Mouse (Mus musculus): ENCODE results near the gene Hs2st1. TPM values are rescaled to one million over a fixed set of nuclear protein-coding genes. Genes with fewer than 3 reads are reported as not detected.

Hs2st1 gene
- polyA plus RNA-seq (2015; fragmentation: Nextera tagmentation; extraction: Ambion mirVana): 12.8 and 13.9 TPM in 2 replicates

DNA sequence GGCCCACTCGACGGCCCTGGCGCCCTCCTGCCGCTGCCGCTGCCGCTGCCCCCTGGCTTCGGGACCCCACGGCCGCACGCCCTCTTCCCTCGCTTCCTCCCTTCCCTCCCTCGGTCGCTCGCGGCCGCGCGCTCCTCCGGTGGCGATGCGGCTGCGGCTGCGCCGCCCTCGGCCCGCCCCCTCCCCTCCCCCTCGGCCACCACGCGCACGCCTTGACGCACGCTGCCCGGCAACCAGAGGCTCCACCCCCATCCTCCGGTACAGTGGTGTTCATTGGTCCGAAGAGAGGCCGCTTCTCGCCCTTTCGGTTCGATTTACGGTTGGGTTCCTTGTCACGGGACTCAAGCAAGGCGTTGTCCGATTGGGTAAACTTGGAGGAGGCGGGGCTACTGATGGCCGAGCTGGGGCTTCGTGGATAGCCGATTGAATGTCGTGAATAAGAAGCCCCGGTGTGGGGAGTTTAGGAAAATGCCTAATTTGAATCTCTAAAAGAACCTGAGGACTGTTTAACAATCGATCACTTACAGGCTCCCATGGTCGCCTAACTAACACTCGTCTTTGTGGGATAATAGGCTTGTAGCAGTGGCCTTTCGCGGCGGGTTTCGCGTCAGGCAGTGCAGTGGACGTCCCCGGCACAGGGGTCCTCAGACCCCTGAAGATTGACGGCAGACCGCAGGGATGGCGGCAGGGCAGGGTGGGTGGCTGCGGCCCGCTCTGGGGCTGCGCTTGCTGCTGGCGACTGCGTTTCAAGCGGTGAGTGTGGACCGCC lies at the start of gene Hs2st1, which contains the start of gene Selenof:
Gene Hs2st1, minus strand, starts transcription at position 135 of the 769 bp plus-strand sequence.
Gene Selenof, plus strand, starts transcription at position 258 of the 769 bp plus-strand sequence.
- no peaks in the 10 kb centered on the region for H3K36me3 ChIP-seq
- H3K27me3 ChIP-seq (replicated peaks): no peaks in the 10 kb centered on the region
- peak; percentile 98 for ATAC-seq (ENCODE audit: insufficient read depth, low FRiP score, low read depth)
- H3K4me1 ChIP-seq: peaks cover 11% of the 10 kb centered on the region; the same call in 1 of the 2 replicates
- H3K9me3 ChIP-seq: no peaks in the 10 kb centered on the region
- peak within 1 kb of the TSS; percentile 92 for H3K27ac ChIP-seq
- peak within 1 kb of the TSS; percentile 90 for H3K4me2 ChIP-seq
- peak within 1 kb of the TSS; percentile 93 for H3K9ac ChIP-seq
- 0% methylated on average over 59 of the region's 69 CpGs for WGBS
- H3K4me3 ChIP-seq (replicated peaks): peak within 1 kb of the TSS; percentile 93

- H3K27me3 ChIP-seq (replicated peaks): no peaks in the 10 kb centered on the region
- 0 out of 2 replicates have a peak overlapping the region, but pooled peaks have one; percentile 20 for H3K4me2 ChIP-seq
- no peaks in the 10 kb centered on the region for H3K36me3 ChIP-seq
- no peak overlapping the region for H3K9ac ChIP-seq
- no peak overlapping the region for H3K4me3 ChIP-seq (replicated peaks)
- 72% methylated on average over 10 of the region's 10 CpGs for WGBS
- H3K4me1 ChIP-seq: 0 out of 2 replicates have a peak, but pooled peaks cover 3% of the 10 kb centered on the region
- peak overlapping the region; percentile 50 for H3K27ac ChIP-seq
- ATAC-seq (ENCODE audit: insufficient read depth, low FRiP score, low read depth): no peak
- H3K9me3 ChIP-seq: no peaks in the 10 kb centered on the region
These were observed 47.7 kb upstream of the Hs2st1 start for GRCm38 (mm10) chr3:144617633-144618180.

GRCm38 (mm10) chr3:144616654-144617425 lies 46.9 kb upstream of the Hs2st1 start:
- H3K27ac ChIP-seq: peak overlapping the region; percentile 50; the same call in 1 of the 2 replicates
- H3K4me2 ChIP-seq: peak overlapping the region; percentile 20; the same call in 1 of the 2 replicates
- no peaks in the 10 kb centered on the region for H3K36me3 ChIP-seq
- no peak overlapping the region for H3K9ac ChIP-seq
- H3K4me3 ChIP-seq (replicated peaks): no peak overlapping the region
- H3K4me1 ChIP-seq: peaks cover 6% of the 10 kb centered on the region; the same call in 1 of the 2 replicates
- H3K9me3 ChIP-seq: no peaks in the 10 kb centered on the region
- ATAC-seq (ENCODE audit: insufficient read depth, low FRiP score, low read depth): 0 out of 2 replicates have a peak, but pooled peaks have one; percentile 63
- no peaks in the 10 kb centered on the region for H3K27me3 ChIP-seq (replicated peaks)
- WGBS: 63% methylated on average over 8 of the region's 8 CpGs

DNA sequence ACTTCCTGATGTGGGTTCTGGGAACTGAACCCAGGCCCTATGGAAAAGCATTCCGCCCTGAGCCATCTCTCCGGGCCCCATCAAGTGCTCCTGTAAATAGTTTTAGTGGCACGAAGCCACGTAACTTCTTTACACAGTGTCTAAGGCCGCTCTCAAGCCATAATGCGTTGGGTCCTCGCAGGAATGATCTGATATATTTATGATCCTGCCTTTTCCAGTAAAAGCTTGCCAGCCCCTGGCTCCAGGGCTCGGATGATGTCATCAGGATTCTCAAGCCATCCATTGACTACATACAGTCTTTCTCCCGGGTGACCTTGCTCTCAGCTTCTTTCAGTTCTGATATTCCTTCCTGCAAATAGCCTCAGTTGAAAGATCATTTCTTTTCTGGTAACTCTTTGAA lies 45.5 kb upstream of the Hs2st1 start:
- H3K9me3 ChIP-seq: no peaks in the 10 kb centered on the region
- ATAC-seq (ENCODE audit: insufficient read depth, low FRiP score, low read depth): no peak
- no peak overlapping the region for H3K4me3 ChIP-seq (replicated peaks)
- 58% methylated on average over 9 of the region's 9 CpGs for WGBS
- no peak overlapping the region for H3K4me2 ChIP-seq
- H3K9ac ChIP-seq: no peak overlapping the region
- no peaks in the 10 kb centered on the region for H3K27me3 ChIP-seq (replicated peaks)
- H3K36me3 ChIP-seq: no peaks in the 10 kb centered on the region
- H3K4me1 ChIP-seq: peaks cover 12% of the 10 kb centered on the region; the same call in 1 of the 2 replicates
- H3K27ac ChIP-seq: no peak overlapping the region

DNA sequence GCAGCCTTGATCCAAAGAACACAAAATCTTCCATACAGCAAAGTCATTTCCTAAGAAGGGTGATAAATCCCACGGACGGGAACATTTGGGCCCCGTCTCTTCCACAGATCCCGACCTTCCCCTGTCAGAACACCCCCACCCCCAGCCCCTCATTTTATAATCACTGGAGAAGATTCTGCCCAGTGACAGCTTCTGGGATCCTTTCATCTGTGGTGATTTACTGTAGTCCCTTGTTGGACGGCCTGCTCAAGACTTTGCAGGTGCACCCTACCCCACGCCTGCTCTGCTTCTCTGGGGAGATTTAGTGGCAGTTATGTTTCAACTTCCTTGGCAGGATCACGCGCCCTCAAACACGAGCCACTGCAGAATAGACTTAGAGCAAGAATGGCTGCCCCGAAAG lies 44.7 kb upstream of the Hs2st1 start:
- Histone ChIP-seq H3K27ac (no peak overlapping the region), H3K9ac (no peak overlapping the region), H3K4me3 (replicated peaks) (no peak overlapping the region), H3K9me3 (no peaks in the 10 kb centered on the region), H3K4me1 (peaks cover 12% of the 10 kb centered on the region; the same call in 1 of the 2 replicates), H3K36me3 (no peaks in the 10 kb centered on the region), H3K27me3 (replicated peaks) (no peaks in the 10 kb centered on the region), H3K4me2 (no peak overlapping the region)
- ATAC-seq (ENCODE audit: insufficient read depth, low FRiP score, low read depth): no peak
- 40% methylated on average over 10 of the region's 10 CpGs for WGBS

GRCm38 (mm10) chr3:144614277-144614676 lies 44.3 kb upstream of the Hs2st1 start:
- H3K27ac ChIP-seq: no peak overlapping the region
- no peaks in the 10 kb centered on the region for H3K27me3 ChIP-seq (replicated peaks)
- WGBS: 50% methylated on average over 6 of the region's 6 CpGs
- no peak for ATAC-seq (ENCODE audit: insufficient read depth, low FRiP score, low read depth)
- no peak overlapping the region for H3K9ac ChIP-seq
- H3K4me2 ChIP-seq: no peak overlapping the region
- no peak overlapping the region for H3K4me3 ChIP-seq (replicated peaks)
- no peaks in the 10 kb centered on the region for H3K36me3 ChIP-seq
- no peaks in the 10 kb centered on the region for H3K9me3 ChIP-seq
- peaks cover 12% of the 10 kb centered on the region; the same call in 1 of the 2 replicates for H3K4me1 ChIP-seq

- WGBS: 47% methylated on average over 6 of the region's 6 CpGs
- Histone ChIP-seq H3K36me3 (no peaks in the 10 kb centered on the region), H3K4me2 (no peak overlapping the region), H3K4me3 (replicated peaks) (no peak overlapping the region), H3K9ac (no peak overlapping the region), H3K4me1 (peaks cover 12% of the 10 kb centered on the region; the same call in 1 of the 2 replicates), H3K27ac (no peak overlapping the region), H3K27me3 (replicated peaks) (no peaks in the 10 kb centered on the region), H3K9me3 (no peaks in the 10 kb centered on the region)
- ATAC-seq (ENCODE audit: insufficient read depth, low FRiP score, low read depth): 0 out of 2 replicates have a peak, but pooled peaks have one; percentile 11
These were observed 42.4 kb upstream of the Hs2st1 start for GRCm38 (mm10) chr3:144612382-144612781.

DNA sequence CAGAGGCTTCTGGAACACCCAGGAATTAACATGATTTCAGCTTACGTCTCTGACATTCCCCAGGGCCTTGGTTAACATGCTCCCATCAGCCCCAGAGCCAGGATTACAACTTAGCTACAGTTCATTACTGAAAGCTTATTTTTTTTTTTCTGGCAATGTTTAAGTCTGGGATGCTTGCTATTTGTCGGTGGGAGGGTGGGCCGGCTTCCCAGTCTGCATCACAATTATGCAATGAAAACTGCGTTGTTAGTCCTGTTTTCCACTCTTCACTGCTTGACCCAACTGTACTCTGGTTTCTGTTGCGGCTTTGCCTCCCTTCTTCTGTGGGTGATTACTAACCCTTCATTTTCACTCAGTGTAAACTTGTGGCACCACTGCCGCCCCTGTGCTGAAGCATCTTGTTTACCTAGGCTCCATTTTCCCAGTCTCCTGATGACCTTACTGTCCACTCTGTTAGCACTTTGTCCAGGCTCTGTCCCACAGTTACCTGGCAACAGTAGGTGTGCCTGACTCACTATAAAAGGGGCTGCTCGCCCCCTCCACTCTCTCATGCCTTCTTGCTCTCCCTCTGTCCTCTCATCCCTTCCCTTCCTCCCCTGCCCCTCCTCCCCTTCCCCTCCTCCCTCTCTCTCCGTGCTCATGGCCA lies 41.8 kb upstream of the Hs2st1 start:
- ATAC-seq (ENCODE audit: insufficient read depth, low FRiP score, low read depth): 0 out of 2 replicates have a peak, but pooled peaks have one; percentile 16
- no peak overlapping the region for H3K9ac ChIP-seq
- H3K4me3 ChIP-seq (replicated peaks): no peak overlapping the region
- 44% methylated on average over 8 of the region's 8 CpGs for WGBS
- peaks cover 9% of the 10 kb centered on the region; the same call in 1 of the 2 replicates for H3K4me1 ChIP-seq
- H3K9me3 ChIP-seq: no peaks in the 10 kb centered on the region
- no peak overlapping the region for H3K4me2 ChIP-seq
- H3K27ac ChIP-seq: no peak overlapping the region
- H3K36me3 ChIP-seq: no peaks in the 10 kb centered on the region
- no peaks in the 10 kb centered on the region for H3K27me3 ChIP-seq (replicated peaks)

- 52% methylated on average over 5 of the region's 5 CpGs for WGBS
- Histone ChIP-seq H3K27ac (no peak overlapping the region), H3K4me3 (replicated peaks) (no peak overlapping the region), H3K9ac (no peak overlapping the region), H3K9me3 (no peaks in the 10 kb centered on the region), H3K4me2 (no peak overlapping the region), H3K4me1 (peaks cover 9% of the 10 kb centered on the region; the same call in 1 of the 2 replicates), H3K36me3 (no peaks in the 10 kb centered on the region), H3K27me3 (replicated peaks) (no peaks in the 10 kb centered on the region)
- ATAC-seq (ENCODE audit: insufficient read depth, low FRiP score, low read depth): no peak
These were observed 40.8 kb upstream of the Hs2st1 start for GRCm38 (mm10) chr3:144610759-144611158.

DNA sequence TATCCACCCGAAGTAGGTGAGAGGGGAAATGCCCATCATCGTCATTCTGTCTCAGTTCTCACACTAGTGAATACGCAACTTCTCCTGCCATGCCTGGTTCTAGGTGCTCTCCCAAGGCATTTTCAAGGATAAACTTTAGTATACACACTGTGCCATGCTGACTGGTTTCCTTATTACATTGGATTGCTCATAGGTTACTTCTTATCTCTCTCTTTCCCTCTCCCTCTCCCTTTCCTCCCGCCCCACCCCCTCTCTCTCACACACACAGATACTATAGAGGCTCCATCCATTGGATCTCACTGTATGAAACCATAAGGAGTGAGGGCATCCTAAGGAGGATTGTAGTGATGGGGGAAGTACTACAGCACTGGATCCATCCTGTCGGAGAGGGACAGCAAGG lies 38.1 kb upstream of the Hs2st1 start:
- no peak overlapping the region for H3K4me2 ChIP-seq
- WGBS: 86% methylated on average over 5 of the region's 5 CpGs
- no peak for ATAC-seq (ENCODE audit: insufficient read depth, low FRiP score, low read depth)
- no peak overlapping the region for H3K4me3 ChIP-seq (replicated peaks)
- no peak overlapping the region for H3K27ac ChIP-seq
- H3K36me3 ChIP-seq: no peaks in the 10 kb centered on the region
- no peaks in the 10 kb centered on the region for H3K27me3 ChIP-seq (replicated peaks)
- no peaks in the 10 kb centered on the region for H3K9me3 ChIP-seq
- no peak overlapping the region for H3K9ac ChIP-seq
- H3K4me1 ChIP-seq: peaks cover 9% of the 10 kb centered on the region; the same call in 1 of the 2 replicates

- no peak overlapping the region for H3K9ac ChIP-seq
- 63% methylated on average over 4 of the region's 4 CpGs for WGBS
These were observed 36.5 kb upstream of the Hs2st1 start for GRCm38 (mm10) chr3:144606449-144606848.

More at GRCm38 (mm10) chr3:144606449-144606848, 36.5 kb upstream of the Hs2st1 start:
- Histone ChIP-seq H3K9me3 (no peaks in the 10 kb centered on the region), H3K4me1 (0 out of 2 replicates have a peak, but pooled peaks cover 3% of the 10 kb centered on the region), H3K27ac (no peak overlapping the region), H3K27me3 (replicated peaks) (no peaks in the 10 kb centered on the region), H3K36me3 (no peaks in the 10 kb centered on the region), H3K4me2 (no peak overlapping the region), H3K4me3 (replicated peaks) (no peak overlapping the region)
- ATAC-seq (ENCODE audit: insufficient read depth, low FRiP score, low read depth): no peak

Measured in stomach, embryonic 15.5 days (tissue).